Mouse (Mus musculus): Measurements from ENCODE around the gene Ppp6r2.

DNA sequence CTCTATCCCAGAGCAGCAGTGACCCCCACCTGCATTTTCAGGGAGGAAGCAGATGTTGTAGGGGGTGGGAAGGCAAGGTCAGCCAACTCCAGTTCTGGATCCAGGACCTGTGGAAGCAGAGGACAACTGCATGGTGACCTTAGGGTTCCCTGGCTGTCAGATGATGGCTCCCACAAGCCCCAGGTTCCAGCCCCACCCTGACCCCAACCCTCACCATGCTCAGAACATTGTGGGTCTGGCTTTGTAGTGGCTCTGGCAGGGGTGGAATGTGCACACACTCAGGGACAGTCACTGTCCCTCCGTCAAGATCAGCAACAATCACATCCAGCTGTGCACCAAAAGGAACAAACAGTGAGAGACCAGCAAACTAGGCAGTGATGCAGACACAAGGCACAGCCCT is 94.6 kb downstream of the Ppp6r2 start:
- TF ChIP-seq CTCF (IDR thresholded peaks at IDR 0.05; ENCODE audit: control insufficient read depth, insufficient read depth, insufficient read length), result no peak
- no peak for TF ChIP-seq USF1 (IDR thresholded peaks at IDR 0.05; ENCODE audit: low read depth)
- no peak for TF ChIP-seq FOSL1 (IDR thresholded peaks at IDR 0.05; ENCODE audit: insufficient read depth, low read length, poor library complexity, severe bottlenecking)

Measured in C2C12 (cell line).